Mouse (Mus musculus): ENCODE data around the gene Irak1.

DNA sequence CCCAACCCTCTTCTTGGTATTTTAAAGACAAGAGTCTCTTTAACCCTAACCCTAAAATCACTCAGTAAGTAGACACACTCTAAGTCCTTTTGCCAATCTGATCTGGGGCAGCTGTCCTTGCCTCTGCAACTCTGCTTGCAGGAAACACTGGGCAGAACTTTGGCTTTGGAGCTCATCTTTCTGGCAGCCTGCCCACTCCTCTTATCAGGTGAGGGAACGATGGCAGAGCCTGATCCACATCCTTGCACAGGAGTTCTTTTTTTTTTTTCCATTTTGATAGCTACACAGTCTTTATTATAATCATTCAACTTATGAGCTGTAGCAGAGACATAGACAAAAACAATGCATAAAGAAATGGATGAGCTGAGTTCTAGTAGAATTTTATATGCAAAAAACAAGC is 21.4 kb upstream of the Irak1 start:
- TF ChIP-seq CTCF (IDR thresholded peaks at IDR 0.05; ENCODE audit: low read depth, low read length), result no peak
- no peak for TF ChIP-seq POLR2AphosphoS5 (IDR thresholded peaks at IDR 0.05; ENCODE audit: insufficient replicate concordance, low read depth, low read length)
- TF ChIP-seq GATA1 (IDR thresholded peaks at IDR 0.05; ENCODE audit: borderline replicate concordance, low read length), result no peak
